Mouse (Mus musculus) intestine, postnatal 0 days (tissue): Measurements from ENCODE around the gene Psrc1. TPM values are rescaled to one million over a fixed set of nuclear protein-coding genes. Genes with fewer than 3 reads are reported as not detected.

Experiments used
- ATAC-seq: fragments of 200-750 bp; cut with Nextera tagmentation; 2 replicates; pipeline ENCODE4 v1.8.0; 2017; ENCODE audit warnings: mild to moderate bottlenecking, moderate TSS enrichment, moderate library complexity
- H3K27ac ChIP-seq: fragments of 300-500 bp; sonication (generic); 2 replicates; pipeline ENCODE4 v1.5.1; 2014; ENCODE audit warnings: mild to moderate bottlenecking, low read depth, low read length, moderate library complexity
- H3K27me3 ChIP-seq: fragments of 300-500 bp; sonication (generic); replicated peaks from 2 replicates; pipeline ENCODE4 v1.6.1; 2014; ENCODE audit warnings: low read length, mixed read lengths; ENCODE audit not compliant: control insufficient read depth, insufficient read depth
- H3K36me3 ChIP-seq: fragments of 300-500 bp; sonication (generic); 2 replicates; pipeline ENCODE4 v1.6.1; 2014; ENCODE audit warnings: mild to moderate bottlenecking, moderate library complexity; ENCODE audit not compliant: control insufficient read depth, insufficient read depth
- H3K4me1 ChIP-seq: fragments of 300-500 bp; sonication (generic); replicated peaks from 2 replicates; pipeline ENCODE4 v1.6.1; 2014; ENCODE audit warnings: antibody characterized with exemption, low read length, mixed read lengths; ENCODE audit not compliant: control insufficient read depth, insufficient read depth
- H3K4me2 ChIP-seq: fragments of 300-500 bp; sonication (generic); replicated peaks from 2 replicates; pipeline ENCODE4 v1.6.1; 2014; ENCODE audit warnings: low read depth, mild to moderate bottlenecking, moderate library complexity
- H3K4me3 ChIP-seq: fragments of 300-500 bp; sonication (generic); 2 replicates; pipeline ENCODE4 v1.5.1; 2014; ENCODE audit warnings: low read depth, low read length
- H3K9ac ChIP-seq: fragments of 300-500 bp; sonication (generic); 2 replicates; pipeline ENCODE4 v1.6.1; 2014; ENCODE audit warnings: mild to moderate bottlenecking, low read depth, low read length
- H3K9me3 ChIP-seq: fragments of 300-500 bp; sonication (generic); 2 replicates; pipeline ENCODE4 v1.6.1; 2016; ENCODE audit warnings: mixed run types; ENCODE audit not compliant: control insufficient read depth
- CTCF ChIP-seq: sonication (generic); IDR thresholded peaks from 2 replicates; pipeline ENCODE4 v1.5.1; 2016; ENCODE audit warnings: low read depth, mild to moderate bottlenecking, control low read depth, antibody characterized with exemption, moderate library complexity
- WGBS: fragments of 180-500 bp; shearing (Covaris S2); extraction: QIAGEN DNeasy Blood & Tissue Kit; methylation state at CpG from one replicate; pipeline ENCODE4 v1.1.7; 2014; 5-methylcytosine and 5-hydroxymethylcytosine counted together
- polyA plus RNA-seq: library from polyadenylated mRNA; unstranded; fragments of >200 nt; fragmentation: Nextera tagmentation; extraction: Ambion mirVana; gene quantifications from 2 replicates; pipeline ENCODE4 v1.2.1, GENCODE M21; 2015

Gene Psrc1
- polyA plus RNA-seq, 1 experiment from 2014 or later = 5.3 TPM

DNA sequence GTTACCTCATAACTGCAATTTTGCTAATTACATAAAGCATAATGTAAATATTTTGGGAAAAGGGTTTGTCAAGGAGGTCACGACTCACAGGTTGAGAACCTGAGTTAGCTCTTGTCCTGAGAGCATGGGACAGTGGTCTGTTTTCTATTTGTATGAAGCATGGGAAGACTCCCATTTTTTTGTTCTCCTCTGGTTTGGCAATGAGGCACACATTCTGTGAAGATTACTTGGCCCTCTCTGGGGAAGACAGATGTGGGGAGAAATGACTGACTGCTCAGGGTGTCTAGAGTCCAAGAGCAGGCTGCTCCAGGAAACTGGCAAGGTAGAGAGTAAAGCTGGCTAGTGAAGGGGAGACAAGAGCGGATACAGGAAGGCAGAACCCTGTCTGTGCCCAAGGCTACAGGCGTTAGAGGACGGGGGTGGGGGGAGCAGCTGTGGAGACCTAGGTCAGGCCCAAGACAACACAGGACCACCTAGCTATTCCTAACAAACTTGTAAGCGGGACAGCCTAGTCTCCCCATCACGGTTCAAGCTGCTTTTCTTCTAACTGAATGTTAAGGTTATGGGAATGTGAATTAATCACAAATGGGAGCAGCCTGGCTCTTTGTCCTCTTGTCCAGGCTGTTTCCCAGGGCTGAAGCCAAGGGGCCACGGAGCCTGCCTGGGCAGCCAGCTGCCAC is 41.4 kb downstream of the Psrc1 start:
- no peak overlapping the region for H3K4me3 ChIP-seq
- no peak for TF ChIP-seq CTCF
- no peaks in the 10 kb centered on the region for H3K27me3 ChIP-seq
- no peaks in the 10 kb centered on the region for H3K9me3 ChIP-seq
- peaks cover 43% of the 10 kb centered on the region for H3K36me3 ChIP-seq
- H3K4me2 ChIP-seq = no peak overlapping the region
- WGBS = 79% methylated on average over 7 of the region's 7 CpGs
- H3K9ac ChIP-seq = no peak overlapping the region
- H3K4me1 ChIP-seq = no peaks in the 10 kb centered on the region
- no peak for ATAC-seq
- H3K27ac ChIP-seq = no peak overlapping the region

DNA sequence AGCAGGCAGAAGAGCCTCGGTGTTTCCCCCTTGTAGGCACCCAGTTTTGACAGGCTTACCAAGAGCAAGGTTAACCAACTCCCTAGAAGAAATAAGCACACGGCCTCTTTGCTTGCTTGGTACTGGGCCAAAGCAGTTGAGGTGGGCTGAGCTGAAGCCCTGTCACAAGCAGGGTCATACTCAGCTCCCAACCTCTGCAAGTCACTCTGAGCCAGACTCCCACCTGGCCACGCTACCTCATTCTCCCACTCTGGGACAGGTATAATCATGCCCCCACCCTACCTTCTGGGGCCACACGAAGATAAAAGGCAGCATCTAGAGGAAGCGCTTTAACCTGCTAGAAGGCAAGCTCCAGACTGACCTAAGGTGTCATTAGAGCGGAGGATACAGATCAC is 42.0 kb downstream of the Psrc1 start:
- Histone ChIP-seq H3K36me3 (peaks cover 47% of the 10 kb centered on the region), H3K4me2 (no peak overlapping the region), H3K27me3 (no peaks in the 10 kb centered on the region), H3K9ac (no peak overlapping the region), H3K9me3 (no peaks in the 10 kb centered on the region), H3K27ac (no peak overlapping the region), H3K4me1 (no peaks in the 10 kb centered on the region), H3K4me3 (no peak overlapping the region)
- TF ChIP-seq CTCF = no peak
- ATAC-seq = no peak
- 88% methylated on average over 6 of the region's 6 CpGs for WGBS

- H3K4me3 ChIP-seq = no peak overlapping the region
- TF ChIP-seq CTCF = no peak
- H3K9ac ChIP-seq = no peak overlapping the region
- no peaks in the 10 kb centered on the region for H3K27me3 ChIP-seq
- H3K4me2 ChIP-seq = no peak overlapping the region
- peaks cover 82% of the 10 kb centered on the region for H3K36me3 ChIP-seq
- no peaks in the 10 kb centered on the region for H3K9me3 ChIP-seq
- ATAC-seq = no peak
- 86% methylated on average over 13 of the region's 13 CpGs for WGBS
- H3K4me1 ChIP-seq = no peaks in the 10 kb centered on the region
- H3K27ac ChIP-seq = no peak overlapping the region
Measured at GRCm38 (mm10) chr3:108432542-108433187, 49.0 kb downstream of the Psrc1 start.

DNA sequence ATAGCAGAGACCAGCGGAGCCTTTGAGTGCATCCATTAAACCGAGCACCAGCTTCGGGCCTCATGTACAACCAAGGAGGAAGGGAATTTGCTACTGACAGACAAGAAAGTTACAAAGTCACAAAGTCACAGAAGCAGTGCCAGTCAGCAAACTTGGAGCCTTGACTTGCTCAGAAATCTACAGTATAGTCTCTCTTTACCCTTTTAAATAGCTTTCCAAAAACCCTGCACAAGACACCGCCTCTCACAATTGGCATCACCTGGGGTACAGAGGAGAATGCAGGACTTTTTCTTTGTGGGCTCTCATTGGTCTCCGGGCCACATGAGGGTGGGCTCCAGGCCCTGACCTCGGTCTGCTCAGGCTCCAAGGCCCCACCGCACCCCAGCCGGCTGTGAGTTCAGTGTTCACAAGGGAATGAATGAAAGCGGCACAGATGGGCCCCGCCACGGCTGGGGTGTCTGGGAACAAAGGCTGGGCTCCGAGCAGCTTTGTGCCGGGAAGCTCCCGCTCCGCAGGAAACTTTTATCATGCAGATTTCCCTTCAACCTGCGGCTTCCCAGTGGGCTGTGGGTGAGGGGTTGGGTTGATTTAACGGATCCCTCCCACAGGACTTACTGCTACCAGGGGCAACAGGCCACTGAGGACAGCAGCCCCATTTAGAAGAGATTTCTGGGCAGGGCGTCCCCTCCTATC is 49.7 kb downstream of the Psrc1 start:
- no peaks in the 10 kb centered on the region for H3K9me3 ChIP-seq
- no peak overlapping the region for H3K9ac ChIP-seq
- TF ChIP-seq CTCF = no peak
- WGBS = 65% methylated on average over 18 of the region's 18 CpGs
- no peaks in the 10 kb centered on the region for H3K27me3 ChIP-seq
- peaks cover 76% of the 10 kb centered on the region for H3K36me3 ChIP-seq
- no peak for ATAC-seq
- no peak overlapping the region for H3K4me3 ChIP-seq
- no peaks in the 10 kb centered on the region for H3K4me1 ChIP-seq
- no peak overlapping the region for H3K27ac ChIP-seq
- no peak overlapping the region for H3K4me2 ChIP-seq

- Histone ChIP-seq H3K36me3 (peaks cover 69% of the 10 kb centered on the region), H3K9ac (no peak overlapping the region), H3K9me3 (no peaks in the 10 kb centered on the region), H3K27ac (no peak overlapping the region), H3K4me3 (no peak overlapping the region), H3K4me2 (no peak overlapping the region), H3K27me3 (no peaks in the 10 kb centered on the region), H3K4me1 (no peaks in the 10 kb centered on the region)
- no peak for TF ChIP-seq CTCF
- no peak for ATAC-seq
- 66% methylated on average over 19 of the region's 19 CpGs for WGBS
Measured at GRCm38 (mm10) chr3:108433881-108434495, 50.3 kb downstream of the Psrc1 start.
